Mouse (Mus musculus) CH12.LX (cell line): ENCODE results near the gene Rft1. TPM values are rescaled to one million over a fixed set of nuclear protein-coding genes. Genes with fewer than 3 reads are reported as not detected.

Experiments used
- DNase-seq: peaks from one replicate; pipeline ENCODE4 v3.0.0-alpha.2; 2013; ENCODE audit errors: extremely low read depth
- H3K27ac ChIP-seq: 2 replicates; pipeline ENCODE4 v1.5.1; 2012; ENCODE audit warnings: low read depth, mild to moderate bottlenecking, control low read depth, moderate library complexity; ENCODE audit not compliant: insufficient read depth
- H3K27me3 ChIP-seq: replicated peaks from 2 replicates; pipeline ENCODE3; 2012; ENCODE audit warnings: inconsistent platforms
- H3K36me3 ChIP-seq, 2 experiments: replicated peaks in 1 of 2; 2 replicates each; pipeline versions ENCODE3 to v1.6.1; 2012; ENCODE audit warnings: inconsistent platforms in 1 of 2, low read length in 1 of 2, mild to moderate bottlenecking in 1 of 2, mixed read lengths in 1 of 2, moderate library complexity in 1 of 2; ENCODE audit not compliant: control insufficient read depth in 1 of 2, insufficient read depth in 1 of 2
- H3K4me1 ChIP-seq, 2 experiments: 2 replicates each; pipeline ENCODE4 v1.6.1; 2012; ENCODE audit warnings: inconsistent platforms in 1 of 2, moderate library complexity in 1 of 2; ENCODE audit not compliant: insufficient read depth in 2 of 2, control insufficient read depth in 1 of 2
- H3K4me2 ChIP-seq: 2 replicates; pipeline ENCODE4 v1.6.1; 2012; ENCODE audit warnings: low read depth, mild to moderate bottlenecking, control low read depth; ENCODE audit not compliant: poor library complexity, insufficient read depth, severe bottlenecking
- H3K4me3 ChIP-seq, 3 experiments: fragments of 150-350 bp in 1 of 3; sonication (generic) in 1 of 3; replicated peaks in 1 of 3; 2 replicates each; pipeline versions ENCODE3 to v1.5.1; 2011 to 2012; ENCODE audit warnings: low read depth in 2 of 3, low read length in 2 of 3, mild to moderate bottlenecking in 2 of 3, moderate library complexity in 2 of 3, control low read depth in 1 of 3, improper control_type of control experiment in 1 of 3, inconsistent platforms in 1 of 3, mixed read lengths in 1 of 3; ENCODE audit not compliant: poor library complexity in 1 of 3
- H3K79me2 ChIP-seq: replicated peaks from 2 replicates; pipeline ENCODE4 v1.6.1; 2012; ENCODE audit warnings: mild to moderate bottlenecking, moderate library complexity; ENCODE audit not compliant: control insufficient read depth, poor library complexity, insufficient read depth, severe bottlenecking; ENCODE audit errors: extremely low read depth
- H3K9ac ChIP-seq: 2 replicates; pipeline ENCODE4 v1.6.1; 2012; ENCODE audit warnings: low read depth, mild to moderate bottlenecking, control low read depth, moderate library complexity; ENCODE audit not compliant: insufficient read depth
- H3K9me3 ChIP-seq: replicated peaks from 2 replicates; pipeline ENCODE3; 2012; ENCODE audit warnings: low read length, inconsistent platforms, mixed read lengths
- BHLHE40 ChIP-seq: IDR thresholded peaks from 2 replicates; pipeline ENCODE4 v1.6.1; 2011; ENCODE audit warnings: mild to moderate bottlenecking, low read depth, low read length, improper control_type of control experiment
- CHD1 ChIP-seq: IDR thresholded peaks from 2 replicates; pipeline ENCODE4 v1.6.1; 2012; ENCODE audit warnings: low read depth, low read length, improper control_type of control experiment, inconsistent platforms
- CHD2 ChIP-seq: IDR thresholded peaks from 2 replicates; pipeline ENCODE4 v1.6.1; 2011; ENCODE audit warnings: low read length, improper control_type of control experiment
- EP300 ChIP-seq: IDR thresholded peaks from 2 replicates; pipeline ENCODE4 v1.6.1; 2011; ENCODE audit warnings: low read length, improper control_type of control experiment
- ETS1 ChIP-seq: conservative IDR thresholded peaks from 2 replicates; pipeline ENCODE4 v1.6.1; 2012; ENCODE audit warnings: low read depth, mild to moderate bottlenecking, inconsistent platforms, low read length, improper control_type of control experiment, moderate library complexity
- GABPA ChIP-seq: IDR thresholded peaks from 2 replicates; pipeline ENCODE4 v1.6.1; 2012; ENCODE audit warnings: low read depth, low read length, improper control_type of control experiment, inconsistent platforms; ENCODE audit not compliant: insufficient replicate concordance
- IRF4 ChIP-seq: IDR thresholded peaks from 2 replicates; pipeline ENCODE4 v1.6.1; 2014; ENCODE audit warnings: low read depth, mild to moderate bottlenecking, inconsistent platforms, low read length, improper control_type of control experiment
- JUN ChIP-seq: IDR thresholded peaks from 2 replicates; pipeline ENCODE4 v1.6.1; 2011; ENCODE audit warnings: low read depth, mild to moderate bottlenecking, low read length, improper control_type of control experiment, moderate library complexity; ENCODE audit not compliant: insufficient read depth
- KAT2A ChIP-seq: IDR thresholded peaks from 2 replicates; pipeline ENCODE4 v1.6.1; 2012; ENCODE audit warnings: low read length, improper control_type of control experiment, inconsistent platforms; ENCODE audit not compliant: insufficient replicate concordance
- MAFK ChIP-seq: IDR thresholded peaks from 2 replicates; pipeline ENCODE4 v1.6.1; 2011; ENCODE audit warnings: low read length, improper control_type of control experiment; ENCODE audit not compliant: insufficient replicate concordance
- MAX ChIP-seq: IDR thresholded peaks from 2 replicates; pipeline ENCODE4 v1.6.1; 2011; ENCODE audit warnings: low read length, improper control_type of control experiment
- MAZ ChIP-seq: IDR thresholded peaks from 2 replicates; pipeline ENCODE4 v1.6.1; 2012; ENCODE audit warnings: low read depth, mild to moderate bottlenecking, inconsistent platforms, low read length, improper control_type of control experiment, moderate library complexity
- MEF2A ChIP-seq: IDR thresholded peaks from 2 replicates; pipeline ENCODE4 v1.6.1; 2014; ENCODE audit warnings: low read depth, mild to moderate bottlenecking, inconsistent platforms, low read length, improper control_type of control experiment, borderline replicate concordance
- MXI1 ChIP-seq: IDR thresholded peaks from 2 replicates; pipeline ENCODE4 v1.6.1; 2011; ENCODE audit warnings: mild to moderate bottlenecking, low read depth, low read length, improper control_type of control experiment
- MYC ChIP-seq: IDR thresholded peaks from 2 replicates; pipeline ENCODE4 v1.6.1; 2011; ENCODE audit warnings: low read depth, mild to moderate bottlenecking, improper control_type of control experiment, low read length
- PAX5 ChIP-seq: IDR thresholded peaks from 2 replicates; pipeline ENCODE4 v1.6.1; 2012; ENCODE audit warnings: low read length, inconsistent platforms, mixed read lengths
- POLR2A ChIP-seq: IDR thresholded peaks from 2 replicates; pipeline ENCODE4 v1.6.1; 2011; ENCODE audit warnings: low read depth, mild to moderate bottlenecking, improper control_type of control experiment, low read length
- RAD21 ChIP-seq: IDR thresholded peaks from 2 replicates; pipeline ENCODE4 v1.6.1; 2011; ENCODE audit warnings: low read depth, mild to moderate bottlenecking, low read length, improper control_type of control experiment, moderate library complexity
- RCOR1 ChIP-seq: conservative IDR thresholded peaks from 2 replicates; pipeline ENCODE4 v1.6.1; 2012; ENCODE audit warnings: low read depth, mild to moderate bottlenecking, inconsistent platforms, low read length, improper control_type of control experiment
- SIN3A ChIP-seq: IDR thresholded peaks from 2 replicates; pipeline ENCODE4 v1.6.1; 2012; ENCODE audit warnings: low read length, improper control_type of control experiment, inconsistent platforms
- SMC3 ChIP-seq: IDR thresholded peaks from 2 replicates; pipeline ENCODE4 v1.6.1; 2011; ENCODE audit warnings: low read depth, low read length, improper control_type of control experiment
- TBP ChIP-seq: conservative IDR thresholded peaks from 2 replicates; pipeline ENCODE4 v1.6.1; 2011; ENCODE audit warnings: low read depth, low read length, improper control_type of control experiment
- TCF12 ChIP-seq: IDR thresholded peaks from 2 replicates; pipeline ENCODE4 v1.6.1; 2014; ENCODE audit warnings: low read depth, mild to moderate bottlenecking, inconsistent platforms, low read length, improper control_type of control experiment
- UBTF ChIP-seq: IDR thresholded peaks from 2 replicates; pipeline ENCODE4 v1.6.1; 2012; ENCODE audit warnings: low read depth, mild to moderate bottlenecking, inconsistent platforms, low read length, improper control_type of control experiment, moderate library complexity
- USF1 ChIP-seq: IDR thresholded peaks from 2 replicates; pipeline ENCODE4 v1.6.1; 2014; ENCODE audit warnings: low read depth, mild to moderate bottlenecking, inconsistent platforms, low read length, improper control_type of control experiment
- USF2 ChIP-seq: conservative IDR thresholded peaks from 2 replicates; pipeline ENCODE4 v1.6.1; 2011; ENCODE audit warnings: low read depth, low read length, improper control_type of control experiment
- ZC3H11A ChIP-seq: IDR thresholded peaks from 2 replicates; pipeline ENCODE4 v1.6.1; 2012; ENCODE audit warnings: low read depth, mild to moderate bottlenecking, inconsistent platforms, low read length, improper control_type of control experiment
- ZMIZ1 ChIP-seq: IDR thresholded peaks from 2 replicates; pipeline ENCODE4 v1.6.1; 2012; ENCODE audit warnings: low read depth, mild to moderate bottlenecking, inconsistent platforms, low read length, improper control_type of control experiment
- dilution Hi-C: fragments of 300-500 bp; cut with MboI; formaldehyde crosslinking; loops from 2 replicates; pipeline ENCODE4 v1.14.3; 2020; ENCODE audit warnings: low sequenced_read_pairs; ENCODE audit not compliant: extremely low pct_unique_long_range_greater_than_20kb, extremely low pct_ligation_motif_present
- in situ Hi-C: fragments of 300-500 bp; cut with MboI; formaldehyde crosslinking; loops from 3 replicates; pipeline ENCODE4 v1.14.3; 2019; ENCODE audit warnings: low sequenced_read_pairs, low pct_ligation_motif_present, low pct_unique_long_range_greater_than_20kb, mixed read lengths
- polyA plus RNA-seq: library from polyadenylated mRNA; unstranded; fragments of >175 nt; gene quantifications from 2 replicates; pipeline ENCODE4 v1.2.1, GENCODE M21; 2012; ENCODE audit warnings: low read depth; ENCODE audit not compliant: insufficient read length
- total RNA-seq, 2 experiments: library from RNA; depleted of rRNA; stranded (reverse); fragments of 300-350 nt in 1 of 2; fragments of >200 nt in 1 of 2; gene quantifications; 2 replicates each; pipeline ENCODE4 v1.2.3; 2012 to 2014

Gene Rft1
- total and polyA plus RNA-seq, 3 experiments: 13.5 to 26.0 (median 17.7) TPM

DNA sequence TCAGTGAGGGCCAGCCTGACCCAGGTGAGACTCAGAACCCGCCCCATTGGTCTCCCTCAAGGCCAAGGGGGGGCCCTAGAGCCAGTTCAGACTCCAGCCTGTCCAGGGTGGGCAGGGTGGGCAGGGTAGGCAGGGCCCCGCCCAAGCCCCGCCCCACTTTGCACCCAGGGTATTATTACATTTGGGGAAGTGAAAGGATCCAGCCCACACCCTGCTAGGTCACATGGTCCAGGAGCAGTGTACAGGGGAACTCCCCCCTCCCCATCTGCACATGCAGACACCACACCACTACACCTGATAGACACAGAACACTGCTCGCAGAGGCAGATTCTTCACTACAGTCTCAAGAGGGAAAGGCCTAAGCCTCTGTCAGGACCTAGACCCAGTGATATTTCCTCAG is 46.5 kb upstream of the Rft1 start:
- Histone ChIP-seq H3K27me3 (no peaks in the 10 kb centered on the region), H3K36me3 (peaks cover 59 to 91% of the 10 kb centered on the region in 2 experiments), H3K27ac (peak overlapping the region; percentile 69), H3K9ac (no peak overlapping the region), H3K4me1 (peaks cover 63 to 79% of the 10 kb centered on the region in 2 experiments), H3K4me3 (peak overlapping the region in 1 of 3 experiments; percentile 18), H3K79me2 (peaks cover 22% of the 10 kb centered on the region), H3K4me2 (peak overlapping the region; percentile 18; the same call in 1 of the 2 replicates), H3K9me3 (no peaks in the 10 kb centered on the region)
- DNase-seq: peak; percentile 95
- TF ChIP-seq MYC (peak; percentile 90), BHLHE40 (peak; percentile 89), ETS1 (peak; percentile 87), SMC3 (no peak), MXI1 (peak; percentile 64; the same call in 1 of the 2 replicates), POLR2A (peak; percentile 36; the same call in 1 of the 2 replicates), TCF12 (peak; percentile 78), UBTF (no peak), SIN3A (peak; percentile 61; the same call in 1 of the 2 replicates), MEF2A (peak; percentile 75; the same call in 1 of the 2 replicates), RAD21 (no peak), GABPA (no peak), CHD1 (no peak), IRF4 (peak; percentile 95), USF2 (peak; percentile 83), PAX5 (no peak), KAT2A (no peak), RCOR1 (0 out of 2 replicates have a peak, but pooled peaks have one; percentile 40), MAFK (no peak), USF1 (peak; percentile 88), ZC3H11A (no peak), JUN (no peak), MAZ (peak; percentile 96), EP300 (peak; percentile 81), TBP (no peak), CHD2 (peak; percentile 45; the same call in 1 of the 2 replicates), MAX (peak; percentile 91), ZMIZ1 (no peak)
- in situ Hi-C loops: no loop called here
- dilution Hi-C loops: no loop called here
